Mouse (Mus musculus) adrenal gland, adult 18-20 months (tissue): ENCODE measurements around the gene Ephb4. TPM values are rescaled to one million over a fixed set of nuclear protein-coding genes. Genes with fewer than 3 reads are reported as not detected.

ENCODE experiments used
- DNase-seq, 2 experiments: peaks; one replicate each; pipeline ENCODE4 v3.0.0; 2021 to 2022; ENCODE audit warnings: low spot score in 2 of 2
- total RNA-seq, 2 experiments: library from RNA; stranded (reverse); gene quantifications; 1 replicate in 1 of 2; 2 replicates in 1 of 2; pipeline ENCODE4 v1.2.3; 2021

Ephb4 gene
- total RNA-seq, 2 experiments from 2014 or later, result 42.4 to 47.0 TPM

- peak; percentile 90 to 91 for DNase-seq
These were observed 16.3 kb upstream of the Ephb4 start, which contains the start of gene Slc12a9 for GRCm38 (mm10) chr5:137333512-137334174. Gene Slc12a9, minus strand, starts transcription at chr5:137333597.

GRCm38 (mm10) chr5:137334317-137334716 is 15.6 kb upstream of the Ephb4 start:
- DNase-seq, result no peak

GRCm38 (mm10) chr5:137335066-137335465 is 14.8 kb upstream of the Ephb4 start:
- DNase-seq, result no peak

- no peak for DNase-seq
These were observed 12.7 kb upstream of the Ephb4 start for GRCm38 (mm10) chr5:137337190-137337589.

GRCm38 (mm10) chr5:137338256-137338655 is 11.7 kb upstream of the Ephb4 start:
- DNase-seq, result peak; percentile 82 to 85

- DNase-seq, result no peak
These were observed 11.1 kb upstream of the Ephb4 start for GRCm38 (mm10) chr5:137338663-137339289.

- DNase-seq, result peak in 1 of 2 experiments; percentile 43
These were observed 10.5 kb upstream of the Ephb4 start for GRCm38 (mm10) chr5:137339290-137339979.

- no peak for DNase-seq
These were observed 9.7 kb upstream of the Ephb4 start for GRCm38 (mm10) chr5:137340222-137340621.

GRCm38 (mm10) chr5:137342407-137343012 is 7.4 kb upstream of the Ephb4 start:
- no peak for DNase-seq

GRCm38 (mm10) chr5:137343412-137343811 is 6.5 kb upstream of the Ephb4 start:
- DNase-seq, result no peak

GRCm38 (mm10) chr5:137343869-137344268 is 6.0 kb upstream of the Ephb4 start:
- no peak for DNase-seq

- DNase-seq, result no peak
These were observed 4.1 kb upstream of the Ephb4 start for GRCm38 (mm10) chr5:137345821-137346220.

- DNase-seq, result no peak
These were observed 3.5 kb upstream of the Ephb4 start for GRCm38 (mm10) chr5:137346388-137346787.

GRCm38 (mm10) chr5:137346983-137347382 is 2.9 kb upstream of the Ephb4 start:
- DNase-seq, result no peak

GRCm38 (mm10) chr5:137347856-137348255 is 2.1 kb upstream of the Ephb4 start:
- no peak for DNase-seq

- DNase-seq, result peak; percentile 16 to 65
These were observed 1.2 kb upstream of the Ephb4 start for GRCm38 (mm10) chr5:137348482-137349383.

- no peak for DNase-seq
These were observed 522 bp downstream of the Ephb4 start for GRCm38 (mm10) chr5:137350205-137351057.

GRCm38 (mm10) chr5:137351058-137351380 is 1.1 kb downstream of the Ephb4 start:
- no peak for DNase-seq

- no peak for DNase-seq
These were observed 1.5 kb downstream of the Ephb4 start for GRCm38 (mm10) chr5:137351394-137351793.
